Mouse (Mus musculus): ENCODE data around the gene Abhd8.

DNA sequence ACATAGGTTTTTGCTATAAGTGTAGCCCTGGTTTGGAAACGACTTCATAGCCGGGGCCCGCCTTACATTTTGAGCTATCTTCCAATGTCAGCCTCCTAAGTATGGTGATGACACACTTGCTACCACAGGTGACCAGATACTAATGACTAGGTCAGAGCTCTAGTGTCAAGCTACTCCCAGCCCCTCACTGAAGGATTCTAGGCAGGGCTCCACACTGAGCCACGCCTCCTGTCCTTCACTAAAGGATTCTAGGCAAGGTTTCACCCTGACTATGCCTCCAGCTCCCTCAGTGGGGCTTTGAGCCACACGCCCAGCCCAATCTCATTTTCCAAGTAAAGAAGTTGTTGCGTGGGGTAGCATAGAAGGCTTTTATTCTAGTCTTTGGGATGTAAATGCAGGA is 2.7 kb downstream of the Abhd8 start:
- TF ChIP-seq CTCF (IDR thresholded peaks at IDR 0.05; ENCODE audit: control insufficient read depth, insufficient read depth, insufficient read length) (no peak), FOSL1 (IDR thresholded peaks at IDR 0.05; ENCODE audit: insufficient read depth, low read length, poor library complexity, severe bottlenecking) (no peak), MYOD1 (IDR thresholded peaks at IDR 0.05; ENCODE audit: control insufficient read depth, insufficient read length, low read depth) (no peak), MAX (IDR thresholded peaks at IDR 0.05) (no peak)

Data from C2C12 (cell line).